8 mouse cellular contexts compared by ENCODE assay signal in genomic region chr2:165321381-165321888, GRCm38 (mm10). TPM values are rescaled to one million over a fixed set of nuclear protein-coding genes. Genes with fewer than 3 reads are reported as not detected.
A peak's percentile ranks its signal among the peaks of the same experiment; 100 is the strongest.
DNase-seq lines count a peak whose midpoint lies in the region; ATAC-seq and TF ChIP-seq lines count a peak whose summit lies in the region.

No protein-coding gene starts in this region.

- no peak overlapping the region for H3K4me3 ChIP-seq in forebrain, embryonic 12.5 days (replicated peaks)
- H3K4me3 ChIP-seq in forebrain, embryonic 13.5 days, result no peak overlapping the region
- H3K4me3 ChIP-seq in hindbrain, postnatal 0 days (ENCODE audit: low read length), result no peak overlapping the region

- 68% methylated on average over 8 of the region's 8 CpGs for WGBS in forebrain, embryonic 12.5 days
- 56% methylated on average over 8 of the region's 8 CpGs for WGBS in forebrain, embryonic 13.5 days
- WGBS in hindbrain, postnatal 0 days, result 33% methylated on average over 8 of the region's 8 CpGs

- DNase-seq in 416B (ENCODE audit: low read depth), result peak; percentile 85
- peak; percentile 53 to 61 for DNase-seq in cerebellum, postnatal 36 days
- DNase-seq in hindbrain, postnatal 0 days (ENCODE audit: low spot score), result no peak
- no peak for DNase-seq in frontal cortex, postnatal 10 days (ENCODE audit: low spot score in 2 of 2)

- H3K9me3 ChIP-seq in forebrain, embryonic 12.5 days, result no peaks in the 10 kb centered on the region
- no peaks in the 10 kb centered on the region for H3K9me3 ChIP-seq in forebrain, embryonic 13.5 days (replicated peaks)
- H3K9me3 ChIP-seq in hindbrain, postnatal 0 days (ENCODE audit: low read length), result no peaks in the 10 kb centered on the region

- H3K9ac ChIP-seq in forebrain, embryonic 12.5 days, result no peak overlapping the region
- no peak overlapping the region for H3K9ac ChIP-seq in forebrain, embryonic 13.5 days
- no peak overlapping the region for H3K9ac ChIP-seq in hindbrain, postnatal 0 days (replicated peaks; ENCODE audit: low read length)

- no peak for ATAC-seq in forebrain, embryonic 12.5 days (ENCODE audit: low FRiP score)
- ATAC-seq in forebrain, embryonic 13.5 days, result no peak
- ATAC-seq in hindbrain, postnatal 0 days, result no peak
- peak; percentile 36 for ATAC-seq in megakaryocyte, adult 5-6 weeks (ENCODE audit: poor library complexity, severe bottlenecking)
- ATAC-seq in megakaryocyte-erythroid progenitor cell, adult 5-6 weeks (replicated peaks; ENCODE audit: low FRiP score, low TSS enrichment, poor library complexity, severe bottlenecking), result no peak

- TF ChIP-seq CTCF in hindbrain, postnatal 0 days (IDR thresholded peaks at IDR 0.05; ENCODE audit: low read depth), result peak; percentile 21

- H3K27ac ChIP-seq in forebrain, embryonic 12.5 days, result peak overlapping the region; percentile 42; the same call in 1 of the 2 replicates
- H3K27ac ChIP-seq in forebrain, embryonic 13.5 days, result no peak overlapping the region
- H3K27ac ChIP-seq in hindbrain, postnatal 0 days, result peak overlapping the region; percentile 69; the same call in 1 of the 2 replicates

- 0 out of 2 replicates have a peak, but pooled peaks cover 9% of the 10 kb centered on the region for H3K27me3 ChIP-seq in forebrain, embryonic 12.5 days
- H3K27me3 ChIP-seq in forebrain, embryonic 13.5 days, result no peaks in the 10 kb centered on the region
- no peaks in the 10 kb centered on the region for H3K27me3 ChIP-seq in hindbrain, postnatal 0 days (ENCODE audit: insufficient read depth, low read length)

- peaks cover 82% of the 10 kb centered on the region for H3K4me1 ChIP-seq in forebrain, embryonic 12.5 days
- H3K4me1 ChIP-seq in forebrain, embryonic 13.5 days, result peaks cover 85% of the 10 kb centered on the region
- H3K4me1 ChIP-seq in hindbrain, postnatal 0 days (ENCODE audit: insufficient read depth, low read length), result peaks cover 56% of the 10 kb centered on the region

- no peaks in the 10 kb centered on the region; the same call in 1 of the 2 replicates for H3K36me3 ChIP-seq in forebrain, embryonic 12.5 days (replicated peaks)
- no peaks in the 10 kb centered on the region; the same call in 1 of the 2 replicates for H3K36me3 ChIP-seq in forebrain, embryonic 13.5 days (ENCODE audit: poor library complexity, severe bottlenecking)
- no peaks in the 10 kb centered on the region for H3K36me3 ChIP-seq in hindbrain, postnatal 0 days (ENCODE audit: insufficient read depth, low read length)

- H3K4me2 ChIP-seq in forebrain, embryonic 12.5 days, result no peak overlapping the region
- H3K4me2 ChIP-seq in forebrain, embryonic 13.5 days, result no peak overlapping the region
- peak overlapping the region; percentile 13 for H3K4me2 ChIP-seq in hindbrain, postnatal 0 days (ENCODE audit: low read depth, low read length)

RNA-seq across cellular contexts. Expression of gene Elmo2, which starts 4.8 kb away (rescaled TPM):
- 94.6 and 99.7 TPM in 2 replicates for polyA plus RNA-seq in forebrain, embryonic 12.5 days (2016; fragmentation: Nextera tagmentation; extraction: Ambion mirVana)
- polyA plus RNA-seq in forebrain, embryonic 13.5 days (2015; fragmentation: Nextera tagmentation; extraction: Ambion mirVana), result 90.5 and 101 TPM in 2 replicates
- 99.4 and 105 TPM in 2 replicates for total RNA-seq in hindbrain, postnatal 0 days (2014; rRNA removed)
- 68.9 and 71.8 TPM in 2 replicates for polyA plus RNA-seq in hindbrain, postnatal 0 days (2015; fragmentation: Nextera tagmentation; extraction: Ambion mirVana)
- 128 and 133 TPM in 2 replicates for total RNA-seq in megakaryocyte, adult 5-6 weeks (2015)
- 89.7 and 94.8 TPM in 2 replicates for total RNA-seq in megakaryocyte, adult 5-6 weeks (2017)
- 23.5 and 31.5 TPM in 2 replicates for total RNA-seq in megakaryocyte-erythroid progenitor cell, adult 5-6 weeks (2014; fragmentation: Nextera tagmentation)
- 11.6 and 16.4 TPM in 2 replicates for total RNA-seq in megakaryocyte-erythroid progenitor cell, adult 5-6 weeks (2017)

RNA-seq across cellular contexts. Expression of gene Slc35c2, which starts 33.8 kb away (rescaled TPM):
- polyA plus RNA-seq in forebrain, embryonic 12.5 days (2016; fragmentation: Nextera tagmentation; extraction: Ambion mirVana), result 57.9 and 62.4 TPM in 2 replicates
- 63.8 and 67.2 TPM in 2 replicates for polyA plus RNA-seq in forebrain, embryonic 13.5 days (2015; fragmentation: Nextera tagmentation; extraction: Ambion mirVana)
- 97.1 and 120 TPM in 2 replicates for total RNA-seq in hindbrain, postnatal 0 days (2014; rRNA removed)
- 65.7 and 68.1 TPM in 2 replicates for polyA plus RNA-seq in hindbrain, postnatal 0 days (2015; fragmentation: Nextera tagmentation; extraction: Ambion mirVana)
- 57.2 and 57.5 TPM in 2 replicates for total RNA-seq in megakaryocyte, adult 5-6 weeks (2015)
- 52.8 and 71.8 TPM in 2 replicates for total RNA-seq in megakaryocyte, adult 5-6 weeks (2017)
- 23.8 and 53.9 TPM in 2 replicates for total RNA-seq in megakaryocyte-erythroid progenitor cell, adult 5-6 weeks (2014; fragmentation: Nextera tagmentation)
- 15.9 and 21.0 TPM in 2 replicates for total RNA-seq in megakaryocyte-erythroid progenitor cell, adult 5-6 weeks (2017)

RNA-seq across cellular contexts. Expression of gene Zfp663, which starts 47.1 kb away (rescaled TPM):
- polyA plus RNA-seq in forebrain, embryonic 12.5 days (2016; fragmentation: Nextera tagmentation; extraction: Ambion mirVana), result 6.8 and 6.9 TPM in 2 replicates
- polyA plus RNA-seq in forebrain, embryonic 13.5 days (2015; fragmentation: Nextera tagmentation; extraction: Ambion mirVana), result 5.7 and 6.1 TPM in 2 replicates
- 0.47 and 3.8 TPM in 2 replicates for total RNA-seq in hindbrain, postnatal 0 days (2014; rRNA removed)
- polyA plus RNA-seq in hindbrain, postnatal 0 days (2015; fragmentation: Nextera tagmentation; extraction: Ambion mirVana), result 2.2 and 2.3 TPM in 2 replicates
- not detected in 2 replicates for total RNA-seq in megakaryocyte, adult 5-6 weeks (2015)
- total RNA-seq in megakaryocyte, adult 5-6 weeks (2017), result not detected in 2 replicates
- total RNA-seq in megakaryocyte-erythroid progenitor cell, adult 5-6 weeks (2014; fragmentation: Nextera tagmentation), result not detected in 2 replicates
- total RNA-seq in megakaryocyte-erythroid progenitor cell, adult 5-6 weeks (2017), result not detected in 2 replicates

Comparison
In these comparisons a context has a peak if more than half of its experiments do, and no peak if none do; other contexts are left out.
1. DNase-seq: peak in 416B (single experiment) and cerebellum, postnatal 36 days (2 of 2); none in hindbrain, postnatal 0 days (single experiment) and frontal cortex, postnatal 10 days (0 of 2).